8 mouse cellular contexts compared by ENCODE assay signal in genomic region chr6:127142154-127143123, GRCm38 (mm10). TPM values are rescaled to one million over a fixed set of nuclear protein-coding genes. Genes with fewer than 3 reads are reported as not detected.
DNase-seq lines count a peak whose midpoint lies in the region; ATAC-seq and TF ChIP-seq lines count a peak whose summit lies in the region.
"Had no signal": no experiment of that assay in that cellular context is flagged by ENCODE, and none has a peak within 500 bp of the region (broad histone marks: within the 10 kb centered on the region; RNA-seq: fewer than 3 reads in every experiment).

No protein-coding gene starts in this region.

- TF ChIP-seq POLR2A in heart, adult 2 months (IDR thresholded peaks at IDR 0.05; ENCODE audit: insufficient read depth, low read depth, low read length): no peak

- 0 out of 2 replicates have a peak overlapping the region, but pooled peaks have one; percentile 2 for H3K4me2 ChIP-seq in kidney, embryonic 14.5 days (replicated peaks; ENCODE audit: low read depth, low read length)

- no peaks in the 10 kb centered on the region for H3K9me3 ChIP-seq in kidney, embryonic 14.5 days (ENCODE audit: control insufficient read depth, low read length)

- H3K79me2 ChIP-seq in heart, adult 2 months (replicated peaks; ENCODE audit: control insufficient read depth, insufficient read depth, low read length): no peaks in the 10 kb centered on the region

- no peak for TF ChIP-seq EP300 in heart, adult 2 months (IDR thresholded peaks at IDR 0.05; ENCODE audit: insufficient read depth, low read depth, low read length)

- intact Hi-C loops in heart, adult 2 months (cut with DNase I): loop anchor here (1.0 kb wide), 1 partner anchor 217 kb away; no protein-coding TSS in a partner anchor

- H3K9ac ChIP-seq in heart, adult 2 months (ENCODE audit: low read depth, low read length): no peak overlapping the region
- no peak overlapping the region for H3K9ac ChIP-seq in kidney, embryonic 14.5 days (ENCODE audit: low read depth, low read length)

- H3K27ac ChIP-seq in heart, adult 2 months: no peak overlapping the region
- H3K27ac ChIP-seq in kidney, embryonic 14.5 days (ENCODE audit: low read depth, low read length): no peak overlapping the region
- H3K27ac ChIP-seq: macrophage had no signal

- ATAC-seq in kidney, embryonic 14.5 days (ENCODE audit: low FRiP score, low TSS enrichment): peak; percentile 22; the same call in 1 of the 2 replicates

- no peaks in the 10 kb centered on the region for H3K36me3 ChIP-seq in heart, adult 2 months (ENCODE audit: control insufficient read depth, insufficient read depth, low read length)
- H3K36me3 ChIP-seq in kidney, embryonic 14.5 days (ENCODE audit: control insufficient read depth, insufficient read depth, low read length): peaks cover 79% of the 10 kb centered on the region

- no peak overlapping the region for H3K4me3 ChIP-seq in heart, adult 2 months
- H3K4me3 ChIP-seq in kidney, embryonic 14.5 days (ENCODE audit: low read length): no peak overlapping the region

- peak; percentile 88 for DNase-seq in 3T3-L1 (ENCODE audit: low read depth, low spot score)
- DNase-seq in B cell, adult 2 months: peak; percentile 71 to 75
- peak; percentile 56 for DNase-seq in c-Kit-negative CD71-positive TER-119-positive erythroid progenitor cells, embryonic 14.5 days (ENCODE audit: low read depth, low spot score)
- DNase-seq in heart, adult 2 months: peak in 1 of 2 experiments; percentile 30
- peak; percentile 57 for DNase-seq in lung, postnatal 36 days
- DNase-seq in spleen, postnatal 10 days (ENCODE audit: low spot score in 2 of 2): peak; percentile 45 to 67

- H3K27me3 ChIP-seq in heart, adult 2 months (ENCODE audit: control insufficient read depth, insufficient read depth, low read length): no peaks in the 10 kb centered on the region
- H3K27me3 ChIP-seq in kidney, embryonic 14.5 days (ENCODE audit: control insufficient read depth, insufficient read depth, low read length): no peaks in the 10 kb centered on the region

- peak; percentile 82 for TF ChIP-seq CTCF in heart, adult 2 months (IDR thresholded peaks at IDR 0.05)

- WGBS in heart, adult 2 months: 29% methylated on average over 10 of the region's 10 CpGs
- 22% methylated on average over 9 of the region's 10 CpGs for WGBS in kidney, embryonic 14.5 days

- no peaks in the 10 kb centered on the region; the same call in 1 of the 2 replicates for H3K4me1 ChIP-seq in heart, adult 2 months (ENCODE audit: control insufficient read depth, insufficient read depth, low read length)
- peaks cover 4% of the 10 kb centered on the region; the same call in 1 of the 2 replicates for H3K4me1 ChIP-seq in kidney, embryonic 14.5 days (ENCODE audit: control insufficient read depth, insufficient read depth, low read length)

RNA-seq across cellular contexts. Expression of gene Ccnd2, which starts 9.6 kb away (rescaled TPM):
- total RNA-seq in heart, adult 2 months (2021): 100 to 1,000 TPM; 132 to 139 TPM
- polyA plus RNA-seq in heart, adult 2 months (2012; rRNA removed): 46.2 and 53.4 TPM in 2 replicates
- polyA plus RNA-seq in kidney, embryonic 14.5 days (2014; fragmentation: Nextera tagmentation; extraction: Ambion mirVana): 793 and 904 TPM in 2 replicates

RNA-seq across cellular contexts. Expression of gene Tigar, which starts 33.1 kb away (rescaled TPM):
- total RNA-seq in heart, adult 2 months (2021): 10 to 100 TPM; 50.0 to 59.7 TPM
- polyA plus RNA-seq in heart, adult 2 months (2012; rRNA removed): 18.0 and 29.0 TPM in 2 replicates
- polyA plus RNA-seq in kidney, embryonic 14.5 days (2014; fragmentation: Nextera tagmentation; extraction: Ambion mirVana): 1.2 and 2.6 TPM in 2 replicates

Comparison
In these comparisons a context has a peak if more than half of its experiments do, and no peak if none do; other contexts are left out.
1. RNA of gene Ccnd2, which starts 9.6 kb away (polyA plus RNA-seq): 793 to 904 TPM in kidney, embryonic 14.5 days; 46.2 to 53.4 TPM in heart, adult 2 months; every median in the first group is over 10 times any median in the second.